Mouse (Mus musculus) testis, adult 2 months (tissue): ENCODE measurements around the gene Dst.

Source experiments
- CTCF ChIP-seq: fragments of 200-500 bp; IDR thresholded peaks from 2 replicates; pipeline ENCODE4 v1.5.1; 2012; ENCODE audit warnings: low read depth, mild to moderate bottlenecking, inconsistent platforms, low read length, moderate library complexity; ENCODE audit not compliant: control insufficient read depth, insufficient read depth, insufficient replicate concordance
- POLR2A ChIP-seq: fragments of 200-500 bp; IDR thresholded peaks from 2 replicates; pipeline ENCODE4 v1.6.1; 2012; ENCODE audit warnings: low read depth, mild to moderate bottlenecking, inconsistent platforms, low read length, moderate library complexity; ENCODE audit not compliant: control insufficient read depth

GRCm38 (mm10) chr1:34268520-34268919 is 360.5 kb downstream of the Dst start:
- no peak for TF ChIP-seq POLR2A
- no peak for TF ChIP-seq CTCF
